Mouse (Mus musculus) gastrocnemius, postnatal 14 days (tissue): ENCODE data around the gene Tmem209. TPM values are rescaled to one million over a fixed set of nuclear protein-coding genes. Genes with fewer than 3 reads are reported as not detected.
A peak's percentile ranks its signal among the peaks of the same experiment; 100 is the strongest.

Experiments
- DNase-seq: peaks from one replicate; pipeline ENCODE4 v3.0.0; 2021; ENCODE audit warnings: mixed read lengths
- intact Hi-C: fragments of 180-260 bp; cut with DNase I; formaldehyde crosslinking; loops from one replicate; pipeline ENCODE4 v1.15.1; 2025; ENCODE audit warnings: low total_unique reads
- total RNA-seq, 2 experiments: library from RNA; stranded (reverse); gene quantifications; 2 replicates each; pipeline ENCODE4 v1.2.3; 2021

The Tmem209 gene
- total RNA-seq, 2 experiments from 2014 or later, result 7.9 to 8.3 TPM

- intact Hi-C loops, result no loop called here
- peak; percentile 54 for DNase-seq
Observed at GRCm38 (mm10) chr6:30541009-30541799, 31.6 kb upstream of the Tmem209 start, which contains the start of gene Cpa2. Gene Cpa2, plus strand, starts transcription at chr6:30541582.

GRCm38 (mm10) chr6:30538800-30539199 is 29.2 kb upstream of the Tmem209 start:
- intact Hi-C loops, result no loop called here
- no peak for DNase-seq

GRCm38 (mm10) chr6:30538240-30538639 is 28.7 kb upstream of the Tmem209 start:
- intact Hi-C loops, result no loop called here
- no peak for DNase-seq

- intact Hi-C loops, result no loop called here
Observed at GRCm38 (mm10) chr6:30535340-30535739, 25.8 kb upstream of the Tmem209 start.

GRCm38 (mm10) chr6:30528800-30529199 is 19.2 kb upstream of the Tmem209 start:
- no peak for DNase-seq
- intact Hi-C loops, result no loop called here

More at GRCm38 (mm10) chr6:30535340-30535739, 25.8 kb upstream of the Tmem209 start:
- no peak for DNase-seq

- no peak for DNase-seq
- intact Hi-C loops, result no loop called here
Observed at GRCm38 (mm10) chr6:30526586-30527515, 17.3 kb upstream of the Tmem209 start.

GRCm38 (mm10) chr6:30525456-30526332 is 16.1 kb upstream of the Tmem209 start:
- no peak for DNase-seq
- intact Hi-C loops, result no loop called here

- intact Hi-C loops, result no loop called here
- DNase-seq, result no peak
Observed at GRCm38 (mm10) chr6:30520400-30520799, 10.8 kb upstream of the Tmem209 start.

- intact Hi-C loops, result no loop called here
- no peak for DNase-seq
Observed at GRCm38 (mm10) chr6:30514242-30514641, 4.7 kb upstream of the Tmem209 start.

GRCm38 (mm10) chr6:30510291-30510690 is 708 bp upstream of the Tmem209 start:
- intact Hi-C loops, result no loop called here
- DNase-seq, result no peak

GRCm38 (mm10) chr6:30508824-30509223 is 759 bp downstream of the Tmem209 start:
- intact Hi-C loops, result no loop called here
- DNase-seq, result no peak

- intact Hi-C loops, result no loop called here
Observed at GRCm38 (mm10) chr6:30499049-30499448, 10.5 kb downstream of the Tmem209 start.

GRCm38 (mm10) chr6:30486504-30486903 is 23.1 kb downstream of the Tmem209 start:
- intact Hi-C loops, result no loop called here

More at GRCm38 (mm10) chr6:30499049-30499448, 10.5 kb downstream of the Tmem209 start:
- DNase-seq, result no peak

GRCm38 (mm10) chr6:30482908-30483307 is 26.7 kb downstream of the Tmem209 start:
- no peak for DNase-seq
- intact Hi-C loops, result no loop called here

More at GRCm38 (mm10) chr6:30486504-30486903, 23.1 kb downstream of the Tmem209 start:
- DNase-seq, result no peak

- intact Hi-C loops, result no loop called here
Observed at GRCm38 (mm10) chr6:30479418-30479817, 30.2 kb downstream of the Tmem209 start.

GRCm38 (mm10) chr6:30477784-30478183 is 31.8 kb downstream of the Tmem209 start:
- no peak for DNase-seq
- intact Hi-C loops, result no loop called here

More at GRCm38 (mm10) chr6:30479418-30479817, 30.2 kb downstream of the Tmem209 start:
- DNase-seq, result no peak

- intact Hi-C loops, result no loop called here
- no peak for DNase-seq
Observed at GRCm38 (mm10) chr6:30477210-30477714, 32.3 kb downstream of the Tmem209 start.

- intact Hi-C loops, result no loop called here
- no peak for DNase-seq
Observed at GRCm38 (mm10) chr6:30476025-30476765, 33.4 kb downstream of the Tmem209 start.
